Mouse (Mus musculus): ENCODE results near the gene Tarbp2. TPM values are rescaled to one million over a fixed set of nuclear protein-coding genes. Genes with fewer than 3 reads are reported as not detected.

The Tarbp2 gene
- polyA plus RNA-seq (2015; fragmentation: Nextera tagmentation; extraction: Ambion mirVana), result 100 and 110 TPM in 2 replicates

GRCm38 (mm10) chr15:102517976-102518858 lies at the start of gene Tarbp2:
Tarbp2 (plus strand) TSS chr15:102518192.
- peak within 1 kb of the TSS; percentile 100 for H3K27ac ChIP-seq
- no peaks in the 10 kb centered on the region for H3K27me3 ChIP-seq
- H3K4me3 ChIP-seq, result peak within 1 kb of the TSS; percentile 70
- under 1% methylated on average over 60 of the region's 60 CpGs for whole genome bisulfite sequencing
- H3K36me3 ChIP-seq, result peaks cover 30% of the 10 kb centered on the region
- H3K4me1 ChIP-seq, result peaks cover 26% of the 10 kb centered on the region
- H3K9me3 ChIP-seq, result no peaks in the 10 kb centered on the region
- ATAC-seq (ENCODE audit: insufficient number of reproducible peaks, insufficient read depth, low FRiP score, low TSS enrichment, low read depth), result peak; percentile 92
- peak within 1 kb of the TSS; percentile 88 for H3K4me2 ChIP-seq
- H3K9ac ChIP-seq, result peak within 1 kb of the TSS; percentile 89

- Histone ChIP-seq H3K4me3 (no peak overlapping the region), H3K27me3 (no peaks in the 10 kb centered on the region), H3K9ac (no peak overlapping the region), H3K27ac (no peak overlapping the region), H3K9me3 (no peaks in the 10 kb centered on the region), H3K4me2 (no peak overlapping the region), H3K4me1 (peaks cover 12% of the 10 kb centered on the region), H3K36me3 (peaks cover 5% of the 10 kb centered on the region; the same call in 1 of the 2 replicates)
- WGBS, result 96% methylated on average over 9 of the region's 9 CpGs
- no peak for ATAC-seq (ENCODE audit: insufficient number of reproducible peaks, insufficient read depth, low FRiP score, low TSS enrichment, low read depth)
Measured at GRCm38 (mm10) chr15:102468675-102469370, 49.2 kb upstream of the Tarbp2 start.

GRCm38 (mm10) chr15:102470183-102470604 lies 47.8 kb upstream of the Tarbp2 start, which contains the start of gene Pcbp2:
Pcbp2 (plus strand) TSS chr15:102470539.
- Histone ChIP-seq H3K4me1 (peaks cover 12% of the 10 kb centered on the region), H3K4me2 (peak within 1 kb of the TSS; percentile 73), H3K4me3 (peak within 1 kb of the TSS; percentile 86), H3K36me3 (peaks cover 18% of the 10 kb centered on the region), H3K9me3 (no peaks in the 10 kb centered on the region), H3K9ac (peak within 1 kb of the TSS; percentile 98), H3K27ac (peak within 1 kb of the TSS; percentile 99), H3K27me3 (no peaks in the 10 kb centered on the region)
- under 1% methylated on average over 26 of the region's 40 CpGs for WGBS
- ATAC-seq (ENCODE audit: insufficient number of reproducible peaks, insufficient read depth, low FRiP score, low TSS enrichment, low read depth), result peak; percentile 98

GRCm38 (mm10) chr15:102470605-102471294 lies 47.2 kb upstream of the Tarbp2 start:
- Histone ChIP-seq H3K27me3 (no peaks in the 10 kb centered on the region), H3K4me2 (peak overlapping the region; percentile 73), H3K36me3 (peaks cover 24% of the 10 kb centered on the region), H3K9ac (peak overlapping the region; percentile 98), H3K4me3 (peak overlapping the region; percentile 86), H3K27ac (peak overlapping the region; percentile 99), H3K9me3 (no peaks in the 10 kb centered on the region), H3K4me1 (peaks cover 12% of the 10 kb centered on the region)
- peak; percentile 53; the same call in 1 of the 2 replicates for ATAC-seq (ENCODE audit: insufficient number of reproducible peaks, insufficient read depth, low FRiP score, low TSS enrichment, low read depth)
- WGBS, result under 1% methylated on average over 46 of the region's 67 CpGs

GRCm38 (mm10) chr15:102471295-102471645 lies 46.7 kb upstream of the Tarbp2 start:
- Histone ChIP-seq H3K27ac (peak overlapping the region; percentile 99), H3K4me1 (peaks cover 12% of the 10 kb centered on the region), H3K4me2 (peak overlapping the region; percentile 73), H3K36me3 (peaks cover 29% of the 10 kb centered on the region), H3K27me3 (no peaks in the 10 kb centered on the region), H3K4me3 (peak overlapping the region; percentile 86), H3K9ac (peak overlapping the region; percentile 98), H3K9me3 (no peaks in the 10 kb centered on the region)
- WGBS, result under 1% methylated on average over 10 of the region's 10 CpGs
- ATAC-seq (ENCODE audit: insufficient number of reproducible peaks, insufficient read depth, low FRiP score, low TSS enrichment, low read depth), result no peak

- Histone ChIP-seq H3K27ac (no peak overlapping the region), H3K9me3 (no peaks in the 10 kb centered on the region), H3K4me2 (peak overlapping the region; percentile 73), H3K4me1 (peaks cover 12% of the 10 kb centered on the region), H3K27me3 (no peaks in the 10 kb centered on the region), H3K36me3 (peaks cover 34% of the 10 kb centered on the region), H3K9ac (peak overlapping the region; percentile 98; the same call in 1 of the 2 replicates), H3K4me3 (peak overlapping the region; percentile 86)
- no peak for ATAC-seq (ENCODE audit: insufficient number of reproducible peaks, insufficient read depth, low FRiP score, low TSS enrichment, low read depth)
Measured at GRCm38 (mm10) chr15:102471727-102472126, 46.3 kb upstream of the Tarbp2 start.

GRCm38 (mm10) chr15:102473246-102473645 lies 44.7 kb upstream of the Tarbp2 start:
- Histone ChIP-seq H3K4me1 (peaks cover 12% of the 10 kb centered on the region), H3K4me3 (0 out of 2 replicates have a peak overlapping the region, but pooled peaks have one; percentile 2), H3K36me3 (peaks cover 49% of the 10 kb centered on the region), H3K9me3 (no peaks in the 10 kb centered on the region), H3K27me3 (no peaks in the 10 kb centered on the region), H3K27ac (no peak overlapping the region), H3K9ac (no peak overlapping the region), H3K4me2 (peak overlapping the region; percentile 73; the same call in 1 of the 2 replicates)
- 62% methylated on average over 2 of the region's 2 CpGs for WGBS
- ATAC-seq (ENCODE audit: insufficient number of reproducible peaks, insufficient read depth, low FRiP score, low TSS enrichment, low read depth), result no peak

GRCm38 (mm10) chr15:102474520-102474919 lies 43.5 kb upstream of the Tarbp2 start:
- no peak for ATAC-seq (ENCODE audit: insufficient number of reproducible peaks, insufficient read depth, low FRiP score, low TSS enrichment, low read depth)
- WGBS, result 87% methylated on average over 2 of the region's 2 CpGs
- H3K4me1 ChIP-seq, result peaks cover 12% of the 10 kb centered on the region
- no peak overlapping the region for H3K9ac ChIP-seq
- H3K4me2 ChIP-seq, result no peak overlapping the region
- H3K9me3 ChIP-seq, result no peaks in the 10 kb centered on the region
- no peak overlapping the region for H3K27ac ChIP-seq
- H3K4me3 ChIP-seq, result no peak overlapping the region
- no peaks in the 10 kb centered on the region for H3K27me3 ChIP-seq
- peaks cover 60% of the 10 kb centered on the region for H3K36me3 ChIP-seq

- no peak overlapping the region for H3K4me2 ChIP-seq
- H3K27me3 ChIP-seq, result no peaks in the 10 kb centered on the region
- no peaks in the 10 kb centered on the region for H3K4me1 ChIP-seq
- H3K36me3 ChIP-seq, result peaks cover 86% of the 10 kb centered on the region
- H3K9ac ChIP-seq, result no peak overlapping the region
- H3K9me3 ChIP-seq, result no peaks in the 10 kb centered on the region
- WGBS, result 87% methylated on average over 3 of the region's 3 CpGs
- H3K4me3 ChIP-seq, result no peak overlapping the region
- no peak for ATAC-seq (ENCODE audit: insufficient number of reproducible peaks, insufficient read depth, low FRiP score, low TSS enrichment, low read depth)
- H3K27ac ChIP-seq, result no peak overlapping the region
Measured at GRCm38 (mm10) chr15:102483136-102483535, 34.9 kb upstream of the Tarbp2 start.

- H3K9ac ChIP-seq, result no peak overlapping the region
- H3K27me3 ChIP-seq, result no peaks in the 10 kb centered on the region
- no peak overlapping the region for H3K27ac ChIP-seq
- H3K36me3 ChIP-seq, result peaks cover 88% of the 10 kb centered on the region
- H3K9me3 ChIP-seq, result no peaks in the 10 kb centered on the region
- WGBS, result 93% methylated on average over 12 of the region's 12 CpGs
- H3K4me2 ChIP-seq, result no peak overlapping the region
- H3K4me3 ChIP-seq, result no peak overlapping the region
- H3K4me1 ChIP-seq, result no peaks in the 10 kb centered on the region
- no peak for ATAC-seq (ENCODE audit: insufficient number of reproducible peaks, insufficient read depth, low FRiP score, low TSS enrichment, low read depth)
Measured at GRCm38 (mm10) chr15:102485853-102486252, 32.1 kb upstream of the Tarbp2 start.

GRCm38 (mm10) chr15:102487664-102488063 lies 30.3 kb upstream of the Tarbp2 start:
- Histone ChIP-seq H3K27me3 (no peaks in the 10 kb centered on the region), H3K4me1 (no peaks in the 10 kb centered on the region), H3K4me2 (no peak overlapping the region), H3K36me3 (peaks cover 86% of the 10 kb centered on the region), H3K9me3 (no peaks in the 10 kb centered on the region), H3K27ac (no peak overlapping the region), H3K4me3 (no peak overlapping the region), H3K9ac (no peak overlapping the region)
- 67% methylated on average over 1 of the region's 1 CpGs for WGBS
- no peak for ATAC-seq (ENCODE audit: insufficient number of reproducible peaks, insufficient read depth, low FRiP score, low TSS enrichment, low read depth)
